Mouse (Mus musculus): Measurements from ENCODE around the gene Atxn7l3.

DNA sequence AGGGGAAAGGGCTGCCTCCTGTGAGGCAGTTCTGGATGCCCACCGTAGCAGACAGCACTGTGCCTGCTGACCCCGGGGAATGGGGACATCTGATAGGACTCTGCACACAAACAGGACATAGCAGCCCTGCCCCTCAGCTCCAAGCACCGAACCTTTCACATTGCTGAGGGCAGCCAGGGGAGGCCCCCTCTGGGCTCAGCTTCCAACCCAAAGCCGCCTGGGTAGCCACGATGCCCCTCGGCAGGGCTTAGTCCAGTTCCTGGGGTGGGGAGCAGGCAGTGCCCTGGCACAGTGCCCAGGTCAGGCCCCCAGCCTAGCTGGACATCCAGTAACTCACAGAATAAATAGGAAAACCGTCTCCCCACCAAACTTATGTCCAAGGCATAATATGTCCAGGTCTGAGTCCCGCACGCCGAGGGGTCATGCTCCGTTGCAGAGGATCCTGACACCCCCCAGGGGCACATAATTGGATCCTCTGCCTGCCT lies 5.3 kb downstream of the Atxn7l3 start:
- TF ChIP-seq CTCF (IDR thresholded peaks at IDR 0.05; ENCODE audit: control insufficient read depth, insufficient read depth, low read length) = no peak
- no peak for TF ChIP-seq POLR2A (IDR thresholded peaks at IDR 0.05; ENCODE audit: borderline replicate concordance, control insufficient read depth, low read depth, low read length)

All from bone marrow, adult 2 months (tissue).